Mouse (Mus musculus): ENCODE data around the gene Cers1.

The Cers1 gene

GRCm38 (mm10) chr8:70315624-70316510 lies at the start of gene Cers1:
Gene Cers1, plus strand, starts transcription at chr8:70315775.
- peak; percentile 67 for DNase-seq (ENCODE audit: low spot score)

- no peak for DNase-seq (ENCODE audit: low spot score)
These were observed 47.9 kb upstream of the Cers1 start for GRCm38 (mm10) chr8:70267674-70268073.

GRCm38 (mm10) chr8:70268311-70268710 lies 47.3 kb upstream of the Cers1 start:
- no peak for DNase-seq (ENCODE audit: low spot score)

GRCm38 (mm10) chr8:70268799-70269565 lies 46.6 kb upstream of the Cers1 start:
- DNase-seq (ENCODE audit: low spot score): no peak

DNA sequence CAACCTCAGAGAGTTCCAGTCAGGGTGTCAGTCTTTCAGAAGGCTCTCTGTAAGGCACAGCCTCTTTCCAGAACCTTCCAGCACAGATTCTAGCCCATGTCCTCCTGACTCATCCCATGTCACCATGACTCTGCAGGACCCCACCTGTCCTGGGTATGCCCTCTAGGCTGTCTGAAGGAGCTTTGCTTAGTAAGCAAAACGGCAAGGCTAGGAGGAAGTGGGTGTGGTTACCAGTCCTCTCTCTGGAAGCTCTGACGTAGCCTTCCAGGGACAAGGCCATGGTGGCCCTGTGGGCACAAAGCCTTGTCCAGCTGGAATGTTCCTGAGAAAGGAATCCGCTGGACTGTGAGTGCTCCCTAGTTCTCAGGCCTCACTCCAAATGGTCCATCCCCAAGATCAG lies 42.6 kb upstream of the Cers1 start:
- DNase-seq (ENCODE audit: low spot score): no peak

- DNase-seq (ENCODE audit: low spot score): no peak
These were observed 41.2 kb upstream of the Cers1 start for GRCm38 (mm10) chr8:70274350-70274749.

DNA sequence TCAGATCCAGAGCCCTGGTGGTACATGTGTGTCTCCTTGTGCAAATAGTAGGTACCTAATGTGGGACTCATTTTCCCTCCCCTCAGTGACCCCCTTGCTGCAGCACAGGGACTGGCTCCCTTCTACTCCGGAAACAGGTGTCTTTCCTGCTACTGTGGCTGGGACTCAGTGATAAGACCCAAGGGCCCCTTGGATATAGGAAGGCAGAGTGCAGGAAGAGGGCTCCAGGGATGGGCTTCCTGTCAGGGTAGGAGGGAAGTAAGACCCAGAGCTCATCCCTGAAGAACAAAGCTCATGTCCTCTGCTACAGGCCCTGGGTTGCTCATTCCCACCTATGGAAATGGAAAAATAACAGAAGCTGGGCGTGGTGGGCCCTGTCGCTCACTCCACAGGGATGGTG lies 39.1 kb upstream of the Cers1 start:
- DNase-seq (ENCODE audit: low spot score): no peak

DNA sequence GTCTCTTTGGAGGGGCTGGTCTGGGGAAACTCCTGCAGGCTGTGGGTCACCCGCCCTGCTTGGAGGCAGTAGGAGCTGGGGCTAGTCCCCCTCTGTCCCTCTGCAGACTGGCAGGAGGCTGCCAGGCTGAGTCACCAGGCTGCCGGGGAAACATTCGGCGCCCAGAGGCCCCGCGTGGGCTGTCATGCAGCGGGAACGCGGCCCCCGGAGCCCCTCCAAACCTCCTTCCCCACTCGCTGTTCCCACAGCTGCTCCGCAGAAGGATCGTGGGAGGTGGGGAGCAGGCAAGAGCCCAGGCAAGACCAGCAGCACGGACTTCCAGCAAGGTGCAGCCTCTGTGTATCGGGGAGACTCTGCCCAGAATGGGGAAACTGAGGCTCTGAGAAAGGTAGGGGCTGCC lies 37.4 kb upstream of the Cers1 start:
- DNase-seq (ENCODE audit: low spot score): no peak

DNA sequence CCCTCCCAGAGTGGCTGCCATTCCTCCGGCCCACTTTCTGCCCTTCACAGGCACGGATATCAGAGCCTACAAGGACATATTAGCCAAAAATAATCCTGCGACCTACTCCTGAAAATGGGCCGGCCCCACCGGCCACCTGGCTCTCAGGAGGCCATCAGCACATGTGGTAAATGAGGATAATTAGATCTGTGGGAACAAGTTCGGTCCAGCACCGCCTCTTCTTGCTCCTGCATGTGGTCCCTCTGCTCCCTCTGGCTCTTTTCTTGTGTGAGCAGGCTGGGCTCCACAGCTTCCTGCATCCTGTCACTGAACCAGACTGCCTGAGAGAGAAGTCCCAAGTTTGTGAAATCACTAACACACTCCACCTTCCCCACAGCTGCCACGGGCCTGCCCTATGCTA lies 36.3 kb upstream of the Cers1 start:
- no peak for DNase-seq (ENCODE audit: low spot score)

GRCm38 (mm10) chr8:70281001-70281400 lies 34.6 kb upstream of the Cers1 start:
- no peak for DNase-seq (ENCODE audit: low spot score)

- DNase-seq (ENCODE audit: low spot score): peak; percentile 62
These were observed 32.9 kb upstream of the Cers1 start, which contains the start of gene Homer3 for GRCm38 (mm10) chr8:70282603-70283135. Gene Homer3, plus strand, starts transcription at chr8:70282827.

DNA sequence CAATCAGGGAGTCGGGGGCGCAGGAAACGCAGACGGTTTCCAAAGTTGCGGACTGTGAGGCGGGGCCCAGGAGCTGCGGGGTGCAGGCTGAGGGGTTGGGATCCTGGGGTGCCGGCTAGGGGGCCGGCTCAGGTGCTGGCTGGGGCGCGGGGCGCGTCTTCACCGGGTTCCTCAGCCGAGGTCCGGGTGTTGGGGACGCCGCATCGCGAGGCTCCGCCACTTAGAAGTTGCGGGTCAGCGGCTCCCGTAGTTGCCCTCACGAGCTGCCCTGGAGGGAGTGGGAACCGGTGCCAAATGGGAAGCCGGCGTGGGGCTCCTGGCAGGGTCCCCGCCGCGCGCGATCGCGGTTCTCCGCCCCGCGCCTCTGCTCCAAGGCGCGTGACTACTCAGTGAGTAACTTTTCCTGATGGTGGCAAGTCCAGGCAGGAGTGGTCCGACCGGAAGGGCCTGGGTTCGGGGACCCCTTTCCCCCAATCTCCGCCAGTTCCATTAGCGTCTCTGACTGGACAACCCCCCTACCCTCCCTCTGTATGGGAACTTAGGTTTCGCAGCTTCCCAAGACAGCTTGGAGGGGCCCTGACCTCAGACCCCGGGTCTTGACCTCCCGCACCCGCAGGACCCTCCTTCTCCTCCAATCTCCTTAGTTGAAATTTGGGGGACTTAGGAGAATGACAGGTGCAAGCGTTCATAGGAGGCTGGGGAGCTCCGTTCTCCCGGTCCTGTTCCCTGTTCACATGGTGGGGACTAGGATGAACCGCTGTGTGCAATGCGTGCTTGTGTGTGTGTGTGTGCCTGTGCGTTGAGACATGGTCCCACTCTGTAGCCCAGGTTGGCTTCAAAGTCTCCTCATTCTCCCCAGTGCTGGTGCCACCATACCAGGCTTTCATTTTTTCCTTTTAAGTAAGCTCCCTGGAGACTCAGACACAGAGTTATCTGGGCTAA lies 32.2 kb upstream of the Cers1 start:
- peak; percentile 17 for DNase-seq (ENCODE audit: low spot score)

DNA sequence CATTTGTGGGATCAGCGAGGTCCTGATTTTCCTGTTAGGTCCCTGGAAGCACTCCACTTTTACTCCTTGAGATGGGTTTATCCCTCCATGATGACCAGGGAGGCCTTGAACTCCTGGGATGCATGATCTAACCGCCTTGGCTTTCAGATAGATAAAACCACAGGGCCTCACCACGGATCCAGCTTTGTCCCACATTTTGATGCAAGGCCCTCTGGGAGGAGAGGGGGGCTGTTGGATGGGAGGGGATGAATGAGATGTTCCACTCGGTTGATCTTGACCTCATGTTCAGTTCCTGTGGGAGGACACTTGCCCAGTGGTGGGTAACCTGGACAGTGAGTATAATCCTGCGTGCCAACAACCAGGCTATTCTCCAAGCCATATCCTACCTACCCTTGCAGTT lies 31.2 kb upstream of the Cers1 start:
- no peak for DNase-seq (ENCODE audit: low spot score)

DNA sequence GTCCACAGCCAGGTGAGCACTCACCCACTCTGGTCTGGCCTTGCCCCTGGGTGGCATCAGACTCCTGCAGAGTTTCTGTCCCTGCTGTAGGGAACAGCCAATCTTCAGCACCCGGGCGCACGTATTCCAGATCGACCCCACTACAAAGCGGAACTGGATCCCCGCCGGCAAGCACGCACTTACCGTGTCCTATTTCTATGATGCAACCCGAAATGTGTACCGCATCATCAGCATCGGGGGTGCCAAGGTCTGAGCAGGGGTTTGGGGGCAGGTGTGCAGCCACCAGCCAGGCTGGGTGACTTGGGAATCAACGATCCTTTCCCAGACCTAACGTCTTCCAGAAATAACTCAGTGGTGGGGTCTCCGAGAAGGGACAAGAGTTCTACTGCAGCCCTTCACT lies 30.3 kb upstream of the Cers1 start:
- DNase-seq (ENCODE audit: low spot score): no peak

GRCm38 (mm10) chr8:70286737-70287136 lies 28.8 kb upstream of the Cers1 start:
- DNase-seq (ENCODE audit: low spot score): no peak

DNA sequence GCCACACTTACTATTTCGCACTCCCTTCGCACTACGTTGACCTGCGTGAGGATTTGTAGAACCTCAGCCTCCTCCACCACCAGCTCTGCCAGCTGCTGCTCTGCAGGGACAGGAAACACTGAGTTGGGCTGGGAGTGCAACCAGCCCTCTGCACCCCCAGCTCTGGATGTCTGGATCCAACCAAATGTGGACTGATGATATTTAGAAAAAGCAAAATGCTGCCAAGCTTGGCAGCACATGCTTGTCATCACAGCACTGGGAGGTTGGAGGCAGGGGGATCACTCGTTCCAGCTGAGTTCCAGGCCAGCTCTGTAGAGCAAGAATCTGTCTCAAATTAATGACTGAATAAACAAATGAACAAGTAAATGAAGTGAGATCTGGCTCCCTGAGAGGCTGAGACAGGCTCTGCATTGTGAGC lies 21.6 kb upstream of the Cers1 start:
- DNase-seq (ENCODE audit: low spot score): no peak

- DNase-seq (ENCODE audit: low spot score): no peak
These were observed 14.7 kb upstream of the Cers1 start for GRCm38 (mm10) chr8:70300881-70301280.

DNA sequence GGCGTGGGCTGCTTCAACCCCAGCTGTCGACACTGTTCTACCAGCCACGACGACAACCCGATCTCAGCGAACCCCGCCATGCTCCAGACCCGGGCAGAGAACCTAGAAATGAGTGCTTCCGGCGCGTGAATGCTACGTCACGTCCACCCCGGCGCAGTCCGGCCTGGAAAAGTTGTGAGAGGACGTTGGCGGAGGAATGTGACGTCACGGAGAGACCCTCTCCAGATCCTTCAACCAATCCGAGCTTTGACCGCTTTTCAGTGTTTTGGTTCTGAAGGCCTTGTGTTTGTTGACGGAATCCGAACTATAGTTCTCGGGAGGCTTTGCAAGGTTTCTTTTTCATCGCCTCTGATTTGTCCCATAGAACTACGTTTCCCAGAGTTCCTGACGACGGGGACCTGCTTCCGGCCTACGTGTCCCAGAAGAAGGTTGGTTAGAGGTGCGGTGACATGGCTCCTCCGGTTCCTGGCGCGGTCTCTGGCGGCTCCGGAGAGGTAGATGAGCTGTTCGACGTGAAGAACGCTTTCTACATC lies 13.2 kb upstream of the Cers1 start, which contains the start of the genes Ddx49 and Cope:
TSS of gene Ddx49 (minus strand) at position 132 of the 533 bp plus-strand sequence.
TSS of gene Cope (plus strand) at position 161 of the 533 bp plus-strand sequence.
- peak; percentile 92 for DNase-seq (ENCODE audit: low spot score)

GRCm38 (mm10) chr8:70302901-70303300 lies 12.7 kb upstream of the Cers1 start:
- no peak for DNase-seq (ENCODE audit: low spot score)

DNA sequence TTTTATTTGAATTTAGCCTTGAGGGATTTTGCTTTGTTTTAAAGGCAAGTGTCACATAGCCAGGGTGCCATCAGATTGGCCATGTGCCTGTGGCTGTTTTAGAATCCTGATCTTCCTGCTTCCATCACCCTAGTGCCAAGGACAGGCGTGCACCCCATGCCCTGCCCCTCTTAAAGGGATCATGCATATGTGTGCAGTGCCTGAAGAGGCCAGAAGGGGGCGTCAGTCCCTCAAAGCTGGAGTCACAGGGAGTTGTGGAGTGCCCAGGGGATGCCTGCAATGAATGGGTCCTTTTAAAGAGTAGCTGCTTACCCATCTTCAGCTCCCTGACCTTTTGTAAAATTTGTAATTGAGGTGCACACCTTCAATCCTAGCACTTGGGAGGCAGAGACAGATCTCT lies 6.3 kb upstream of the Cers1 start:
- no peak for DNase-seq (ENCODE audit: low spot score)

- DNase-seq (ENCODE audit: low spot score): no peak
These were observed 2.2 kb upstream of the Cers1 start for GRCm38 (mm10) chr8:70313399-70313798.

Measured in left cerebral cortex, adult 11 months (tissue).